Comparison of ENCODE assay signal across 11 mouse cellular contexts in genomic region chr13:109577454-109577853, GRCm38 (mm10).
DNase-seq lines count a peak whose midpoint lies in the region; TF ChIP-seq lines count a peak whose summit lies in the region.
"Had no signal": no experiment of that assay in that cellular context is flagged by ENCODE, and none has a peak within 500 bp of the region (broad histone marks: within the 10 kb centered on the region; RNA-seq: fewer than 3 reads in every experiment).

No protein-coding gene starts in this region.

- DNase-seq in cerebellum, postnatal 10 days = peak; percentile 30 to 31
- DNase-seq in cerebellum, postnatal 14 days = no peak
- DNase-seq in kidney, postnatal 10 days = peak; percentile 8
- DNase-seq in kidney, adult 11 months = no peak
- peak; percentile 45 for DNase-seq in MN1 (ENCODE audit: low spot score)
- peak; percentile 27 for DNase-seq in kidney, postnatal 14 days
- no peak for DNase-seq in left cerebral cortex, adult 2 months (ENCODE audit: extremely low spot score in 1 of 2, low spot score in 2 of 2)
- no peak for DNase-seq in left cerebral cortex, postnatal 25 days (ENCODE audit: low spot score in 2 of 2)
- DNase-seq: cerebellum, postnatal 25 days; heart, adult 11 months had no signal

- H3K27ac ChIP-seq in left cerebral cortex, adult 2 months = no peak overlapping the region
- H3K27ac ChIP-seq: embryonic facial prominence, embryonic 15.5 days had no signal

- H3K4me3 ChIP-seq in left cerebral cortex, adult 2 months = no peak overlapping the region
- H3K4me3 ChIP-seq: embryonic facial prominence, embryonic 15.5 days had no signal

- intact Hi-C loops in left cerebral cortex, adult 2 months (cut with DNase I) = no loop called here
- intact Hi-C loops in left cerebral cortex, postnatal 25 days (cut with DNase I) = no loop called here

- no peak for TF ChIP-seq CTCF in left cerebral cortex, adult 2 months (IDR thresholded peaks at IDR 0.05)

Comparison
In these comparisons a context has a peak if more than half of its experiments do, and no peak if none do; other contexts are left out.
1. DNase-seq: peak in cerebellum, postnatal 10 days (2 of 2), kidney, postnatal 10 days (single experiment), MN1 (single experiment) and kidney, postnatal 14 days (single experiment); none in cerebellum, postnatal 14 days (0 of 2), kidney, adult 11 months (single experiment), left cerebral cortex, adult 2 months (0 of 2) and left cerebral cortex, postnatal 25 days (0 of 2).